Mouse (Mus musculus) C2C12 (cell line): Measurements from ENCODE around the gene Lcp2.

Source experiments
- CEBPB ChIP-seq: IDR thresholded peaks from one replicate; pipeline ENCODE4 v1.6.1; 2011; ENCODE audit warnings: low read depth, mild to moderate bottlenecking, control low read depth, moderate library complexity
- CTCF ChIP-seq: IDR thresholded peaks from one replicate; pipeline ENCODE4 v1.5.1; 2011; ENCODE audit not compliant: control insufficient read depth, insufficient read depth, insufficient read length
- FOSL1 ChIP-seq: IDR thresholded peaks from one replicate; pipeline ENCODE4 v1.8.0; 2011; ENCODE audit warnings: mild to moderate bottlenecking, low read length; ENCODE audit not compliant: poor library complexity, insufficient read depth, severe bottlenecking
- MAX ChIP-seq: IDR thresholded peaks from one replicate; pipeline ENCODE4 v1.6.1; 2011; ENCODE audit warnings: mild to moderate bottlenecking, control low read depth
- MYOD1 ChIP-seq: IDR thresholded peaks from one replicate; pipeline ENCODE4 v1.6.1; 2011; ENCODE audit warnings: low read depth; ENCODE audit not compliant: control insufficient read depth, insufficient read length
- MYOG ChIP-seq: IDR thresholded peaks from one replicate; pipeline ENCODE4 v1.6.1; 2011; ENCODE audit not compliant: control insufficient read depth, insufficient read length; ENCODE audit errors: extremely low read depth
- USF1 ChIP-seq: IDR thresholded peaks from one replicate; pipeline ENCODE4 v1.6.1; 2011; ENCODE audit warnings: low read depth, mild to moderate bottlenecking, control low read depth, moderate library complexity

- TF ChIP-seq CTCF (no peak), MAX (no peak), MYOD1 (no peak), USF1 (no peak), CEBPB (no peak), MYOG (no peak), FOSL1 (no peak)
Observed at GRCm38 (mm10) chr11:34116572-34117135, 69.9 kb downstream of the Lcp2 start.
